9 mouse cellular contexts compared by ENCODE assay signal in the genomic region with DNA sequence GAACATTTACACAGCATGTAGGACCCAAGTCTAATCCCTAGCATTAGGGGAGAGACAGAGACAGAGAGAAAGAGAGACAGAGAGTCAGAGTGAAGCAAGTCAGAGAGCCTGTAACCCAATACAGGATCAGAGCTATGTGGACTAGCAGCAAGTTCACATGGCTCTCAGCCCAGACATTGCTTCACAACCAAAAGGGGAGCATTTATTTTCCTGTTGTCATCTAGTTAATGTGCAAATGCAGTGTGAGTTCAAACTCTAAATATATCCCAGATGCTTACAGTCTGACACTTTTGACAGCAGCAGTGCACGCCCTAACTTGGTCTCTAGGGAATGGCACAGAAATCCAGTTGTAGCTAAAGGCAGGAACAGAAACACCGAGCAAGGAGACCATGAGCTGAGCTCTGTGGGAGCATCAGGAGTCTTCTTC. TPM values are rescaled to one million over a fixed set of nuclear protein-coding genes. Genes with fewer than 3 reads are reported as not detected.
DNase-seq lines count a peak whose midpoint lies in the region; ATAC-seq and TF ChIP-seq lines count a peak whose summit lies in the region.
"Had no signal": no experiment of that assay in that cellular context is flagged by ENCODE, and none has a peak within 500 bp of the region (broad histone marks: within the 10 kb centered on the region; RNA-seq: fewer than 3 reads in every experiment).

No protein-coding gene starts in this region.

- no peak for DNase-seq in heart, embryonic 10.5 days (ENCODE audit: low spot score)
- DNase-seq in kidney, postnatal 25 days: peak; percentile 82 to 84
- DNase-seq in splenic B cell, adult 2 months (ENCODE audit: low read depth, low spot score): peak; percentile 58
- DNase-seq in right cerebral cortex, postnatal 10 days (ENCODE audit: low spot score in 2 of 2): no peak
- no peak for DNase-seq in spleen, postnatal 10 days (ENCODE audit: low spot score in 2 of 2)

- H3K79me2 ChIP-seq in C2C12 (ENCODE audit: control insufficient read depth, insufficient read depth): no peaks in the 10 kb centered on the region

- TF ChIP-seq POLR2A in bone marrow, adult 2 months (IDR thresholded peaks at IDR 0.05; ENCODE audit: borderline replicate concordance, control insufficient read depth, low read depth, low read length): no peak

- no peak for TF ChIP-seq CTCF in C2C12 (IDR thresholded peaks at IDR 0.05; ENCODE audit: control insufficient read depth, insufficient read depth, insufficient read length)
- TF ChIP-seq CTCF in bone marrow, adult 2 months (IDR thresholded peaks at IDR 0.05; ENCODE audit: control insufficient read depth, insufficient read depth, low read length): no peak

- peak overlapping the region; percentile 33; the same call in 1 of the 2 replicates for H3K27ac ChIP-seq in bone marrow, adult 2 months (ENCODE audit: control insufficient read depth, insufficient read depth, low read depth, low read length, poor library complexity)
- peak overlapping the region; percentile 56; the same call in 1 of the 2 replicates for H3K27ac ChIP-seq in heart, embryonic 10.5 days
- H3K27ac ChIP-seq in midbrain, embryonic 13.5 days: no peak overlapping the region
- H3K27ac ChIP-seq: neural tube, embryonic 13.5 days had no signal

- H3K79me3 ChIP-seq in C2C12 (ENCODE audit: low read depth): no peaks in the 10 kb centered on the region

- H3K4me1 ChIP-seq in bone marrow, adult 2 months (ENCODE audit: control insufficient read depth, insufficient read depth, low read length): peaks cover 4% of the 10 kb centered on the region; the same call in 1 of the 2 replicates
- H3K4me1 ChIP-seq in heart, embryonic 10.5 days: peaks cover 25% of the 10 kb centered on the region; the same call in 1 of the 2 replicates
- H3K4me1 ChIP-seq in midbrain, embryonic 13.5 days (replicated peaks): no peaks in the 10 kb centered on the region
- H3K4me1 ChIP-seq: neural tube, embryonic 13.5 days had no signal

- H3K4me2 ChIP-seq in midbrain, embryonic 13.5 days (replicated peaks): no peak overlapping the region
- H3K4me2 ChIP-seq: neural tube, embryonic 13.5 days had no signal

- no peak overlapping the region for H3K9ac ChIP-seq in midbrain, embryonic 13.5 days (replicated peaks)
- H3K9ac ChIP-seq: neural tube, embryonic 13.5 days had no signal

- 30% methylated on average over 2 of the region's 2 CpGs for WGBS in bone marrow, adult 2 months
- WGBS in heart, embryonic 10.5 days: 34% methylated on average over 2 of the region's 2 CpGs
- WGBS in midbrain, embryonic 13.5 days: 82% methylated on average over 2 of the region's 2 CpGs

- ATAC-seq in midbrain, embryonic 13.5 days: no peak

- H3K27me3 ChIP-seq in C2C12 (ENCODE audit: control insufficient read depth, insufficient read depth, insufficient read length): no peaks in the 10 kb centered on the region
- H3K27me3 ChIP-seq in heart, embryonic 10.5 days (ENCODE audit: insufficient read depth, poor library complexity, severe bottlenecking): no peaks in the 10 kb centered on the region
- no peaks in the 10 kb centered on the region for H3K27me3 ChIP-seq in splenic B cell, adult 2 months (ENCODE audit: control insufficient read depth, insufficient read depth, low read length, poor library complexity, severe bottlenecking)
- H3K27me3 ChIP-seq in midbrain, embryonic 13.5 days: no peaks in the 10 kb centered on the region
- H3K27me3 ChIP-seq: neural tube, embryonic 13.5 days had no signal

- no peak overlapping the region for H3ac ChIP-seq in C2C12 (ENCODE audit: control insufficient read depth, insufficient read length, low read depth)

- H3K36me3 ChIP-seq in C2C12 (ENCODE audit: control insufficient read depth, insufficient read depth): no peaks in the 10 kb centered on the region
- H3K36me3 ChIP-seq in heart, embryonic 10.5 days: no peaks in the 10 kb centered on the region
- H3K36me3 ChIP-seq in splenic B cell, adult 2 months (ENCODE audit: control insufficient read depth, insufficient read depth, low read length, poor library complexity, severe bottlenecking): no peaks in the 10 kb centered on the region; the same call in 1 of the 2 replicates
- H3K36me3 ChIP-seq in midbrain, embryonic 13.5 days: no peaks in the 10 kb centered on the region
- H3K36me3 ChIP-seq: neural tube, embryonic 13.5 days had no signal

- no peaks in the 10 kb centered on the region for H3K9me3 ChIP-seq in heart, embryonic 10.5 days
- no peaks in the 10 kb centered on the region for H3K9me3 ChIP-seq in midbrain, embryonic 13.5 days
- H3K9me3 ChIP-seq: neural tube, embryonic 13.5 days had no signal

- H3K4me3 ChIP-seq in C2C12 (ENCODE audit: insufficient read depth, poor library complexity, severe bottlenecking): no peak overlapping the region
- no peak overlapping the region for H3K4me3 ChIP-seq in bone marrow, adult 2 months (replicated peaks; ENCODE audit: control insufficient read depth, low read depth, low read length)
- H3K4me3 ChIP-seq in heart, embryonic 10.5 days: no peak overlapping the region
- H3K4me3 ChIP-seq in midbrain, embryonic 13.5 days (replicated peaks): no peak overlapping the region
- H3K4me3 ChIP-seq: neural tube, embryonic 13.5 days had no signal

TF ChIP-seq in C2C12, 6 proteins besides CTCF, POLR2A, EP300 and RAD21:
- TF ChIP-seq FOSL1 (IDR thresholded peaks at IDR 0.05; ENCODE audit: insufficient read depth, low read length, poor library complexity, severe bottlenecking): no peak
- no peak for TF ChIP-seq MAX (IDR thresholded peaks at IDR 0.05)
- TF ChIP-seq CEBPB (IDR thresholded peaks at IDR 0.05; ENCODE audit: low read depth): peak; percentile 75
- TF ChIP-seq USF1 (IDR thresholded peaks at IDR 0.05; ENCODE audit: low read depth): no peak
- no peak for TF ChIP-seq MYOD1 (IDR thresholded peaks at IDR 0.05; ENCODE audit: control insufficient read depth, insufficient read length, low read depth)
- TF ChIP-seq MYOG (IDR thresholded peaks at IDR 0.05; ENCODE audit: control insufficient read depth, extremely low read depth, insufficient read length): no peak

RNA-seq across cellular contexts. Expression of a gene that starts 8.6 kb away (rescaled TPM):
- polyA plus RNA-seq in C2C12 (2012; fragmentation: generic; extraction: Trizol): 112 TPM
- polyA plus RNA-seq in bone marrow, adult 2 months (2011; ENCODE audit: insufficient read depth, insufficient read length, low replicate concordance, missing spikeins): 41.5 and 98.4 TPM in 2 replicates
- polyA plus RNA-seq in heart, embryonic 10.5 days (2016; fragmentation: Nextera tagmentation; extraction: Ambion mirVana): 98.3 and 109 TPM in 2 replicates
- polyA plus RNA-seq in midbrain, embryonic 13.5 days (2015; fragmentation: Nextera tagmentation; extraction: Ambion mirVana): 57.0 and 58.7 TPM in 2 replicates

RNA-seq across cellular contexts. Expression of a gene that starts 15.6 kb away (rescaled TPM):
- polyA plus RNA-seq in C2C12 (2012; fragmentation: generic; extraction: Trizol): 8.2 TPM
- polyA plus RNA-seq in bone marrow, adult 2 months (2011; ENCODE audit: insufficient read depth, insufficient read length, low replicate concordance, missing spikeins): 9.6 and 16.2 TPM in 2 replicates
- polyA plus RNA-seq in heart, embryonic 10.5 days (2016; fragmentation: Nextera tagmentation; extraction: Ambion mirVana): 19.2 and 21.9 TPM in 2 replicates
- polyA plus RNA-seq in midbrain, embryonic 13.5 days (2015; fragmentation: Nextera tagmentation; extraction: Ambion mirVana): 17.0 and 17.6 TPM in 2 replicates

RNA-seq across cellular contexts. Expression of a gene that starts 41.7 kb away (rescaled TPM):
- polyA plus RNA-seq in C2C12 (2012; fragmentation: generic; extraction: Trizol): 12.1 TPM
- polyA plus RNA-seq in bone marrow, adult 2 months (2011; ENCODE audit: insufficient read depth, insufficient read length, low replicate concordance, missing spikeins): 7.9 and 36.2 TPM in 2 replicates
- 30.5 and 36.7 TPM in 2 replicates for polyA plus RNA-seq in heart, embryonic 10.5 days (2016; fragmentation: Nextera tagmentation; extraction: Ambion mirVana)
- 66.4 and 81.6 TPM in 2 replicates for polyA plus RNA-seq in midbrain, embryonic 13.5 days (2015; fragmentation: Nextera tagmentation; extraction: Ambion mirVana)

Comparison
In these comparisons a context has a peak if more than half of its experiments do, and no peak if none do; other contexts are left out.
1. DNase-seq: peak in kidney, postnatal 25 days (2 of 2) and splenic B cell, adult 2 months (single experiment); none in heart, embryonic 10.5 days (single experiment), right cerebral cortex, postnatal 10 days (0 of 2) and spleen, postnatal 10 days (0 of 2).